8 mouse cellular contexts compared by ENCODE assay signal in genomic region chr6:108660878-108661389, GRCm38 (mm10). TPM values are rescaled to one million over a fixed set of nuclear protein-coding genes. Genes with fewer than 3 reads are reported as not detected.
DNase-seq lines count a peak whose midpoint lies in the region; ATAC-seq and TF ChIP-seq lines count a peak whose summit lies in the region.

No protein-coding gene starts in this region.

- no peaks in the 10 kb centered on the region for H3K9me3 ChIP-seq in limb, embryonic 15.5 days
- no peaks in the 10 kb centered on the region for H3K9me3 ChIP-seq in stomach, embryonic 14.5 days (ENCODE audit: control insufficient read depth, low read depth, low read length)

- WGBS in limb, embryonic 15.5 days: under 1% methylated on average over 18 of the region's 18 CpGs
- under 1% methylated on average over 18 of the region's 18 CpGs for WGBS in stomach, embryonic 14.5 days

- no peak for ATAC-seq in limb, embryonic 15.5 days (ENCODE audit: insufficient number of reproducible peaks, low FRiP score, low TSS enrichment, low read depth)
- no peak; the same call in 1 of the 2 replicates for ATAC-seq in stomach, embryonic 14.5 days (ENCODE audit: insufficient number of reproducible peaks, insufficient read depth, low FRiP score, low read depth)

- no peaks in the 10 kb centered on the region for H3K27me3 ChIP-seq in testis, adult 2 months (ENCODE audit: control insufficient read depth, insufficient read depth, low read length)
- 0 out of 2 replicates have a peak, but pooled peaks cover 3% of the 10 kb centered on the region for H3K27me3 ChIP-seq in limb, embryonic 15.5 days
- H3K27me3 ChIP-seq in stomach, embryonic 14.5 days (ENCODE audit: control insufficient read depth, insufficient read depth, low read length): no peaks in the 10 kb centered on the region

- H3K36me3 ChIP-seq in testis, adult 2 months (ENCODE audit: control insufficient read depth, insufficient read depth, low read length): no peaks in the 10 kb centered on the region
- H3K36me3 ChIP-seq in limb, embryonic 15.5 days: peaks cover 15% of the 10 kb centered on the region; the same call in 1 of the 2 replicates
- H3K36me3 ChIP-seq in stomach, embryonic 14.5 days (ENCODE audit: control insufficient read depth, insufficient read depth, low read length): peaks cover 5% of the 10 kb centered on the region

- peak overlapping the region; percentile 46 for H3K27ac ChIP-seq in testis, adult 2 months (ENCODE audit: control insufficient read depth, insufficient read depth, low read depth, low read length)
- peak overlapping the region; percentile 96 for H3K27ac ChIP-seq in limb, embryonic 15.5 days
- peak overlapping the region; percentile 97; the same call in 1 of the 2 replicates for H3K27ac ChIP-seq in stomach, embryonic 14.5 days (ENCODE audit: low read length)

- peak; percentile 43 for DNase-seq in embryo, embryonic 10.5 days (ENCODE audit: low spot score)
- no peak for DNase-seq in embryo, embryonic 11 days
- no peak for DNase-seq in testis, postnatal 10 days (ENCODE audit: low spot score)
- DNase-seq in layer of hippocampus, adult 11-12 months (ENCODE audit: low spot score): no peak
- DNase-seq in right cerebral cortex, adult 2 months (ENCODE audit: low spot score in 2 of 2): no peak

- peaks cover 4% of the 10 kb centered on the region for H3K4me1 ChIP-seq in testis, adult 2 months (ENCODE audit: control insufficient read depth, insufficient read depth, low read length)
- peaks cover 24% of the 10 kb centered on the region for H3K4me1 ChIP-seq in limb, embryonic 15.5 days
- peaks cover 6% of the 10 kb centered on the region for H3K4me1 ChIP-seq in stomach, embryonic 14.5 days (ENCODE audit: control insufficient read depth, insufficient read depth, low read length)

- TF ChIP-seq CTCF in testis, adult 2 months (IDR thresholded peaks at IDR 0.05; ENCODE audit: control insufficient read depth, insufficient read depth, insufficient replicate concordance, low read depth, low read length): no peak

- no peak for TF ChIP-seq POLR2A in testis, adult 2 months (IDR thresholded peaks at IDR 0.05; ENCODE audit: control insufficient read depth, low read depth, low read length)

- peak overlapping the region; percentile 84 for H3K4me2 ChIP-seq in limb, embryonic 15.5 days
- H3K4me2 ChIP-seq in stomach, embryonic 14.5 days (replicated peaks; ENCODE audit: low read depth, low read length): peak overlapping the region; percentile 82

- H3K4me3 ChIP-seq in testis, adult 2 months (ENCODE audit: control insufficient read depth, low read depth, low read length): peak overlapping the region; percentile 72
- H3K4me3 ChIP-seq in limb, embryonic 15.5 days: peak overlapping the region; percentile 53
- H3K4me3 ChIP-seq in stomach, embryonic 14.5 days (ENCODE audit: low read depth, low read length): peak overlapping the region; percentile 38

- H3K9ac ChIP-seq in limb, embryonic 15.5 days: peak overlapping the region; percentile 62
- H3K9ac ChIP-seq in stomach, embryonic 14.5 days (replicated peaks; ENCODE audit: low read depth, low read length): peak overlapping the region; percentile 22

RNA-seq across cellular contexts. Expression of gene Bhlhe40, which starts 0.5 kb away (rescaled TPM):
- polyA plus RNA-seq in testis, adult 2 months (2012; rRNA removed): 1.8 and 2.2 TPM in 2 replicates
- 44.5 and 45.4 TPM in 2 replicates for polyA plus RNA-seq in limb, embryonic 15.5 days (2015; fragmentation: Nextera tagmentation; extraction: Ambion mirVana)
- polyA plus RNA-seq in stomach, embryonic 14.5 days (2014; fragmentation: Nextera tagmentation; extraction: Ambion mirVana): 19.8 and 25.1 TPM in 2 replicates

Comparison
In these comparisons a context has a peak if more than half of its experiments do, and no peak if none do; other contexts are left out.
1. H3K27ac ChIP-seq: peak in every context shown above with its lines; median percentile 97 in stomach, embryonic 14.5 days; 96 in limb, embryonic 15.5 days; 46 in testis, adult 2 months.